Mouse (Mus musculus) effector memory CD4-positive, alpha-beta T cell, adult 5 months (primary cell): ENCODE results near the gene Pde11a. TPM values are rescaled to one million over a fixed set of nuclear protein-coding genes. Genes with fewer than 3 reads are reported as not detected.

Source experiments
- polyA plus RNA-seq: library from polyadenylated mRNA; unstranded; fragments of 100-300 nt; shearing (Covaris generic); gene quantifications from one replicate; pipeline ENCODE4 v1.2.1, GENCODE M21; 2017

Pde11a gene
- polyA plus RNA-seq, result 9.4 TPM

DNA sequence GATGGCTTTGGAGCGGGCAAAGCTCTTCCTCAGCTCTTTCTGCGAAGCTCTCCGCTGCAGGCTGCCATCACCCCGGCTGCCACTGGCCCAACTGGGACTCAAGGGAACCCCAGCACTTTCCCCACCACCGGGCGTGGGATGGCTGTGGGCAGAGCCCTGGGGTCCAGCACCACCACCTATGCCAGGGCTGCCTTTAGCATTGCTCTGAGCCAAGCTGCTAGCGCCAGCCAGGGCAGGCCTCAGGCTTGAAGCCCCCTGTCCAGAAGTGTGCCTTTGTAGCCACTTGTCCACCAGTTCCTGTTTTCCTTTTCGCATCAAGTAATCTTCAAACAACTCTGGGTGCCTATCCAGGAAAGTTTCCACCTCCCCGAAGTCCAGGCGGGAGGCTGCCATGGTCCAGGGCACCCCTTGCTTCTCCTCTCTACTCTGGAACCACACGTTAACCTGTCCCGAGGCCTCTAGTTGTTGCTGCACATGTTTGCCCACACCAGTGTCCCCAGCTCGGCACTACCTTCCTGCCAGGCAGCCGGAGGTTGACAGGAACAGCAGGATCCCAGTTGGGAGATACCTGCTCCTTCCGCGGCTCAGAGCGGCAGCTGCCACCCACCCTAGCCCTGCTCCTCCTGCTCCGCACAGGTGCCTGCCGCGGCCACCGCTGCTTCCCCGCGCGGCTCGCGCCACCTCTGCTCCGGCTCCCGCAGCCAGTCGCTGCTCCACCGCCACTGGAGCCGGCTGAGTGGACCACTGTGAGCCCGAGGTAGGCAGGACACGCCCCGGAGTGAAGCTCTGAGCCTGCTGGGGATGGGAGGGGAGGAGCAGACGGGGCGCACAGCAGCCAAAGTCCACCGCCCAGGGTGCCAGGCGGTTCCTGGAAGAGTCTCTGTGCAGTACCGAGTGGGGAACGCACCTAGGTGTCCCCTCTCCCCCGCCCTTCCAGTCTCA is at the start of gene Pde11a:
TSS of gene Pde11a (minus strand) at position 560 of the 942 bp plus-strand sequence.

DNA sequence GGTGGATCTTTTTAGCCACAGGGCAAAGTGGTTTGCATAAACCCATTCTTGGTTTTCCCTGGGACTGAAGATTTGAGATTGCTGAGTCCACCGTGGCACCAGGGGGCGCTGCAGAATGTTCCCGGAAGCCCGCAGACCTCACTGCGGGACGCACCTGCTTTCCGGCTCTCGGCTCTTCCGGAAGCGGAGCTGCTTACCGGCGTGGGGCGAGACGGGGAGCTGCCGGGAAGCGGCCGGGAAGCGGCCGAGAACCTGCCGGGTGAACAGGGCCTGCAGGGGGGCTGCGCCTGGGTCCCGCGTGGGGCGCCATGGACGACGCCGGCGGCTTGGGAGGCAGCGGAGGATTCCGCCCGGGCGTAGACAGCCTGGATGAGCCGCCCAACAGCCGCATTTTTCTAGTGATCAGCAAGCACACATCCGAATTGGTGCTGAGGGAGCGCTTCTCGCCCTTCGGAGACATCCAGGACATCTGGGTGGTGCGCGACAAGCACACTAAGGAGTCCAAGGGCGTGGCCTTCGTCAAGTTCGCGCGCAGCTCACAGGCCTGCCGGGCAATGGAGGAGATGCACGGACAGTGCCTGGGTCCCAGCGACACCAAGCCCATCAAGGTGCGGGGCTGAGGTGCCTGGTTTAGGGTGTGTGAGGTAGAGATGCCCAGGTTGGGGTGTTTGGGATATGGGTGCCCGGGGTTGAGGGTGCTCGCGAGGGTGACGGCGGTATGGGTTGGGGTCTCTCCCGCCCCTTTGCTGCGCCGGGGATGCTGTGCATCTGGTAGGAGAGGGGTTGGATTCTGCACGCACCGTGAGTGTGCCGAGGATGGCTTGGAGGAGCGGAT is 31.5 kb upstream of the Pde11a start, which contains the start of gene Rbm45:
TSS of gene Rbm45 (plus strand) at position 164 of the 835 bp plus-strand sequence.

DNA sequence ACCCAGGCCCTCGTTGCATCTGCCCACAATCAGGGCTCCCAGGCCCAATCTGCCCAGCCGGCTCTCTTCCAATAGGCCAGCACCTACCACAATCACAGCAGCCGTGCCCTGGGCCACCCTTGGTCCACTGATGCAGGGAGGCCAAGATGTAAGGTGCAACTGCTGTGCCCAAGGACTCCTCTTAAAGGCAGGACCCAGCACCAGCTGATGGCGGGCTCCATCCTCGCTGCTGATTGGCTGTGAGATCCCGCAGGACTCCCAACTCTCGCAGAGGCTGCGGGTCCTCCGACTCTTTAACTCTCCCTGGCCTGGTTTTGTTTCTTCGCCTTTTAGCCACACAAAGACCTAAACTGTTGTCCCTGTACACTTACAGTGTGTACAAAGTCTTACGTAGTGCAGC is 21.7 kb upstream of the Pde11a start, which contains the start of gene Cyct:
TSS of gene Cyct (minus strand) at position 225 of the 400 bp plus-strand sequence.

DNA sequence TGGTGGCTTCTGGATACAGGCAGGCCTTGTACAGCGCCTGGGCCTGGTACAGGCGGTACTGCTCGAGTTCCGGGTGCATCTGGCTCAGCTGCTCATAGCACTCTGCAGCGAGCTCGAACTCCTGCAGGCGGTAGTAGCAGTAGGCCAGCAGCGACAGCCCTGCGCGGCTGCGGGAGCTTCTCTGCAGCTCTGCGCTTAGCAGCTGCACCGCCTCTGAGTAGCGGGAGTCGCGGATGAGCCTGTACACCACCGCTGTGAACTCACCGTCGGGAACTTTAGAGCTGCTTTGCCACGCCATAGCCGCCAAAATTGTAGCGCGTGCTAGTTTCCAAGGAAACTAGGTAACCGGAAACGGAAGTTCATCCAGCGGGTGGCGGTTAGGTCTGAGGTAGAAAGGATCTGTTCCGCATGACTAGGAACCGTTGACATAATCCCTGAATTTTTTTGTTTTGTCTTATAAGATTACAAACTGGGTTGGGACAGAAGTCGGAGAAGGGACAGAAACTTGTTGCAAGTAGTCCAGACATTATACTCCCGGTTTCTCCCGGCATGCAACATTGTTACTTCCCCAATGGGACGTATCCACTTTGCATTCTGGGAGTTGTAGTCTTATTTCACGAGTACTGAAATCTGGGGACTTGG is 357.0 kb downstream of the Pde11a start, which contains the start of gene Ttc30a1:
TSS of gene Ttc30a1 (minus strand) at position 528 of the 642 bp plus-strand sequence.

DNA sequence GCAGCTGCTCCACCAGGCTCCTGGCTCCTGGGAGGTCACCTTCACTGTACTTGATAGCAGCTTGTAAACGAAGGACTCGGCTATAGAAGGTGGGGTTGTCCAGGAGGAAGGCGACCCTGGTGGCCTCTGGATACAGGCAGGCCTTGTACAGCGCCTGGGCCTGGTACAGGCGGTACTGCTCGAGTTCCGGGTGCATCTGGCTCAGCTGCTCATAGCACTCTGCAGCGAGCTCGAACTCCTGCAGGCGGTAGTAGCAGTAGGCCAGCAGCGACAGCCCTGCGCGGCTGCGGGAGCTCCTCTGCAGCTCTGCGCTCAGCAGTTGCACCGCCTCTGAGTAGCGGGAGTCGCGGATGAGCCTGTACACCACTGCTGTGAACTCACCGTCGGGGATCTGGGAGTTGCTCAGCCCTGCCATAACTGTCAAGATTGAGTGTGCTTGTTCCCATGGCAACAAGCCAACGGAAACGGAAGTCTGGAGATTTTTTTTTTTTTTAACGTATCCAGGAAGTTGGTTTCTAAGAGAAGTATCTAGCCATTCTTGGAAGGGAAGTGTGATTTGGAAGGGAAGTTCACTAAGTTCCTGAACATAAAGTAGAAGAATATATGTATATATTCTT is 360.7 kb downstream of the Pde11a start, which contains the start of gene Ttc30a2:
TSS of gene Ttc30a2 (minus strand) at position 419 of the 617 bp plus-strand sequence.

Other genes with a start within 250 kb of the Pde11a start
- gene Cyct, start 21.7 kb upstream of the Pde11a start, polyA plus RNA-seq, result not detected
- 2.9 TPM for gene Rbm45, start 31.2 kb upstream of the Pde11a start, polyA plus RNA-seq
- gene Osbpl6, start 67.7 kb upstream of the Pde11a start, polyA plus RNA-seq, result not detected